Comparison of ENCODE assay signal across 20 mouse cellular contexts in the genomic region with DNA sequence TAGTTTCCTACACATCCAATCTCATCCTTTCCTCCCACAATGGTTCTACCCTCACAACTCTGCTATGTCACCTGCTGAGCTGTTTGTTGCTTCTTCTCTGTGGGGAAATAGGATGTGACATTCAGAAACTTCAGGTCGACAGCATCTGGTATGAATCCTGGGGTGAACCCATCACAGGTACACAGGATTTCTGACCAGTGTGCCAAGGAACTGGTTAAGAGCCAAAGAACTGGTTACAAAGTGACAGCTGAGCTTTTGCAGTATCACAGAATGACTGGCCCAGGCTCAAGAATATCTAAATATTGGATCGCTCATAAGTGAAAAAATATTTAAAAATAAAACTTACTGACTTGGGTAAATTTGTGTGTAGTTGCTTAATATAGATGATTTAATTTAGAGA.
DNase-seq lines count a peak whose midpoint lies in the region; ATAC-seq and TF ChIP-seq lines count a peak whose summit lies in the region.
"Had no signal": no experiment of that assay in that cellular context is flagged by ENCODE, and none has a peak within 500 bp of the region (broad histone marks: within the 10 kb centered on the region; RNA-seq: fewer than 3 reads in every experiment).

No protein-coding gene starts in this region.

- no peak overlapping the region for H3K4me3 ChIP-seq in liver, adult 2 months (ENCODE audit: insufficient read depth, low read depth, low read length)
- H3K4me3 ChIP-seq: embryonic facial prominence, embryonic 15.5 days; forebrain, embryonic 15.5 days; limb, embryonic 13.5 days; megakaryocyte, embryonic 14.5 days; midbrain, embryonic 13.5 days had no signal

- WGBS in liver, adult 2 months = 20% methylated on average over 2 of the region's 2 CpGs

- DNase-seq in cerebellum, postnatal 4 days (ENCODE audit: low spot score in 2 of 2) = no peak
- peak; percentile 70 for DNase-seq in liver, adult 2 months (ENCODE audit: extremely low read depth, low read depth, low spot score)
- no peak for DNase-seq in liver
- peak; percentile 16 to 24 for DNase-seq in cerebellum, postnatal 10 days
- no peak for DNase-seq in spleen, postnatal 4 days (ENCODE audit: low spot score in 2 of 2)
- no peak for DNase-seq in thymus, postnatal 14 days
- DNase-seq: adrenal gland, postnatal 10 days; gastrocnemius, postnatal 14 days; heart, adult 11 months; lung, embryonic 14.5 days; thymus, postnatal 25 days had no signal

- TF ChIP-seq POLR2A in liver, adult 2 months (IDR thresholded peaks at IDR 0.05; ENCODE audit: extremely low read depth, insufficient read depth, low read length) = no peak

- H3K79me2 ChIP-seq in liver, adult 2 months (ENCODE audit: control insufficient read depth, insufficient read depth, low read length) = no peaks in the 10 kb centered on the region

- H3K9ac ChIP-seq in liver, adult 2 months (ENCODE audit: low read depth, low read length) = no peak overlapping the region
- H3K9ac ChIP-seq: embryonic facial prominence, embryonic 15.5 days; forebrain, embryonic 15.5 days; limb, embryonic 13.5 days; liver, embryonic 14.5 days; lung, embryonic 14.5 days; midbrain, embryonic 13.5 days had no signal

- no peaks in the 10 kb centered on the region for H3K27me3 ChIP-seq in liver, adult 2 months (ENCODE audit: control insufficient read depth, insufficient read depth, low read length)
- H3K27me3 ChIP-seq: embryonic facial prominence, embryonic 15.5 days; forebrain, embryonic 15.5 days; limb, embryonic 13.5 days; megakaryocyte, embryonic 14.5 days; midbrain, embryonic 13.5 days had no signal

- peak; percentile 71 for ATAC-seq in cerebellum, adult (ENCODE audit: insufficient number of reproducible peaks, low FRiP score, low TSS enrichment)
- ATAC-seq: forebrain, embryonic 15.5 days; hindbrain, postnatal 0 days; intestine, embryonic 16.5 days; midbrain, embryonic 13.5 days had no signal

- H3K36me3 ChIP-seq in liver, adult 2 months (ENCODE audit: control insufficient read depth, insufficient read depth, low read length) = no peaks in the 10 kb centered on the region
- H3K36me3 ChIP-seq: embryonic facial prominence, embryonic 15.5 days; forebrain, embryonic 15.5 days; limb, embryonic 13.5 days; midbrain, embryonic 13.5 days had no signal

- H3K4me1 ChIP-seq in liver, adult 2 months (ENCODE audit: control insufficient read depth, insufficient read depth, low read length) = peaks cover 2% of the 10 kb centered on the region
- H3K4me1 ChIP-seq: embryonic facial prominence, embryonic 15.5 days; forebrain, embryonic 15.5 days; limb, embryonic 13.5 days; megakaryocyte, embryonic 14.5 days; midbrain, embryonic 13.5 days had no signal

- H3K27ac ChIP-seq in liver, adult 2 months (replicated peaks; ENCODE audit: insufficient read depth, low read depth, low read length) = no peak overlapping the region
- H3K27ac ChIP-seq: embryonic facial prominence, embryonic 15.5 days; forebrain, embryonic 15.5 days; hindbrain, postnatal 0 days; limb, embryonic 13.5 days; liver, embryonic 14.5 days; midbrain, embryonic 13.5 days had no signal

- no peak for TF ChIP-seq CTCF in liver, adult 2 months (IDR thresholded peaks at IDR 0.05; ENCODE audit: low read depth, low read length)

Comparison
In these comparisons a context has a peak if more than half of its experiments do, and no peak if none do; other contexts are left out.
1. DNase-seq: peak in liver, adult 2 months (single experiment) and cerebellum, postnatal 10 days (2 of 2); none in cerebellum, postnatal 4 days (0 of 2), liver (single experiment), spleen, postnatal 4 days (0 of 2) and thymus, postnatal 14 days (single experiment).